Mouse (Mus musculus): Measurements from ENCODE around the gene Tet2. TPM values are rescaled to one million over a fixed set of nuclear protein-coding genes. Genes with fewer than 3 reads are reported as not detected.
"Not testable (repeated sequence)": the region's sequence is repeated elsewhere in the genome, so short reads cannot be mapped to it uniquely, and the experiment has no call there.

Tet2 gene
- polyA plus RNA-seq, 1 experiment from 2014 or later: 25.4 TPM

GRCm38 (mm10) chr3:133544131-133544550 lies 798 bp downstream of the Tet2 start:
- H3K9me3 ChIP-seq: no peaks in the 10 kb centered on the region
- peak overlapping the region; percentile 94 for H3K27ac ChIP-seq
- WGBS: under 1% methylated on average over 50 of the region's 52 CpGs
- ATAC-seq (replicated peaks): peak; percentile 98
- H3K9ac ChIP-seq: peak overlapping the region; percentile 79
- H3K4me2 ChIP-seq: peak overlapping the region; percentile 89
- H3K4me3 ChIP-seq: peak overlapping the region; percentile 83
- no peaks in the 10 kb centered on the region for H3K27me3 ChIP-seq (replicated peaks)
- H3K4me1 ChIP-seq: peaks cover 24% of the 10 kb centered on the region
- no peaks in the 10 kb centered on the region for H3K36me3 ChIP-seq (replicated peaks)

- Histone ChIP-seq H3K4me2 (peak overlapping the region; percentile 89), H3K36me3 (replicated peaks) (0 out of 2 replicates have a peak, but pooled peaks cover 3% of the 10 kb centered on the region), H3K4me1 (peaks cover 24% of the 10 kb centered on the region), H3K27me3 (replicated peaks) (no peaks in the 10 kb centered on the region), H3K27ac (peak overlapping the region; percentile 94), H3K4me3 (peak overlapping the region; percentile 83), H3K9me3 (no peaks in the 10 kb centered on the region), H3K9ac (peak overlapping the region; percentile 79)
- ATAC-seq (replicated peaks): peak; percentile 0; the same call in 1 of the 2 replicates
- WGBS: 0% methylated on average over 21 of the region's 21 CpGs
Measured at GRCm38 (mm10) chr3:133543101-133544020, 1.6 kb downstream of the Tet2 start.

DNA sequence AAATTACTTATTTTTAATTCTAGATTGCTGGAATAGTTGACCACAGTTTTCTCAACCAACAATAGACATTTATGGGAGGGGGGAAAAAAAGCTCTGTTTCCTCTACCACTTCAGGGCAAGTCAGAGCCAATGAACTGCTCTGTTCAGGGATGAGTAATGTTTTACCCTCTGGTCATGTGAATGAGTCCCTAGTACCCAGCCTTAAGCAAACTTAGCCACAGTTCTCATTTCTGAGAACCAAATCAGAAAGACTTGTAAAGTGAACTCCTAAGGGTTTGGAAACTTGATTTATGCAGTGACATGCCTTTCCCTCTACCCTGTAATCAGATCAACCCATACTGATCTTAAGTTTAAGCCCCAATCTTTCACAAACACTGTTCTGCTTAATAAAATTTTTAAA lies 2.9 kb downstream of the Tet2 start:
- ATAC-seq (replicated peaks): no peak
- Histone ChIP-seq H3K9ac (no peak overlapping the region), H3K4me2 (peak overlapping the region; percentile 89), H3K9me3 (no peaks in the 10 kb centered on the region), H3K4me3 (peak overlapping the region; percentile 7; the same call in 1 of the 2 replicates), H3K27ac (no peak overlapping the region), H3K36me3 (replicated peaks) (0 out of 2 replicates have a peak, but pooled peaks cover 3% of the 10 kb centered on the region), H3K27me3 (replicated peaks) (no peaks in the 10 kb centered on the region), H3K4me1 (peaks cover 24% of the 10 kb centered on the region)

- peak overlapping the region; percentile 15; the same call in 1 of the 2 replicates for H3K4me2 ChIP-seq
- H3K9ac ChIP-seq: no peak overlapping the region
- H3K4me3 ChIP-seq: no peak overlapping the region
- 0 out of 2 replicates have a peak, but pooled peaks cover 3% of the 10 kb centered on the region for H3K36me3 ChIP-seq (replicated peaks)
- no peak overlapping the region for H3K27ac ChIP-seq
- H3K4me1 ChIP-seq: peaks cover 24% of the 10 kb centered on the region
- H3K9me3 ChIP-seq: no peaks in the 10 kb centered on the region
- no peaks in the 10 kb centered on the region for H3K27me3 ChIP-seq (replicated peaks)
- no peak for ATAC-seq (replicated peaks)
Measured at GRCm38 (mm10) chr3:133541000-133541399, 3.9 kb downstream of the Tet2 start.

GRCm38 (mm10) chr3:133539991-133540390 lies 4.9 kb downstream of the Tet2 start:
- Histone ChIP-seq H3K9me3 (no peaks in the 10 kb centered on the region), H3K27ac (no peak overlapping the region), H3K9ac (no peak overlapping the region), H3K4me1 (peaks cover 19% of the 10 kb centered on the region), H3K27me3 (replicated peaks) (no peaks in the 10 kb centered on the region), H3K4me3 (no peak overlapping the region), H3K4me2 (no peak overlapping the region), H3K36me3 (replicated peaks) (0 out of 2 replicates have a peak, but pooled peaks cover 3% of the 10 kb centered on the region)
- WGBS: 82% methylated on average over 4 of the region's 4 CpGs
- ATAC-seq (replicated peaks): no peak

GRCm38 (mm10) chr3:133538499-133538898 lies 6.4 kb downstream of the Tet2 start:
- H3K27me3 ChIP-seq (replicated peaks); H3K9ac ChIP-seq; H3K36me3 ChIP-seq (replicated peaks); H3K4me3 ChIP-seq; H3K27ac ChIP-seq; ATAC-seq (replicated peaks); H3K9me3 ChIP-seq; H3K4me2 ChIP-seq: not testable (repeated sequence)
- whole genome bisulfite sequencing: 88% methylated on average over 4 of the region's 4 CpGs
- H3K4me1 ChIP-seq: peaks cover 27% of the 10 kb centered on the region

GRCm38 (mm10) chr3:133535644-133536043 lies 9.3 kb downstream of the Tet2 start:
- Histone ChIP-seq H3K4me1 (peaks cover 14% of the 10 kb centered on the region), H3K4me2 (no peak overlapping the region), H3K36me3 (replicated peaks) (0 out of 2 replicates have a peak, but pooled peaks cover 3% of the 10 kb centered on the region), H3K4me3 (no peak overlapping the region), H3K27ac (no peak overlapping the region), H3K9me3 (no peaks in the 10 kb centered on the region), H3K9ac (no peak overlapping the region), H3K27me3 (replicated peaks) (no peaks in the 10 kb centered on the region)
- ATAC-seq (replicated peaks): no peak
- 89% methylated on average over 6 of the region's 6 CpGs for WGBS

- Histone ChIP-seq H3K9me3 (no peaks in the 10 kb centered on the region), H3K4me2 (no peak overlapping the region), H3K27me3 (replicated peaks) (no peaks in the 10 kb centered on the region), H3K4me1 (peaks cover 11% of the 10 kb centered on the region; the same call in 1 of the 2 replicates), H3K4me3 (no peak overlapping the region), H3K9ac (no peak overlapping the region), H3K36me3 (replicated peaks) (0 out of 2 replicates have a peak, but pooled peaks cover 3% of the 10 kb centered on the region), H3K27ac (no peak overlapping the region)
- 20% methylated on average over 6 of the region's 6 CpGs for WGBS
- ATAC-seq (replicated peaks): no peak
Measured at GRCm38 (mm10) chr3:133534066-133534465, 10.9 kb downstream of the Tet2 start.

DNA sequence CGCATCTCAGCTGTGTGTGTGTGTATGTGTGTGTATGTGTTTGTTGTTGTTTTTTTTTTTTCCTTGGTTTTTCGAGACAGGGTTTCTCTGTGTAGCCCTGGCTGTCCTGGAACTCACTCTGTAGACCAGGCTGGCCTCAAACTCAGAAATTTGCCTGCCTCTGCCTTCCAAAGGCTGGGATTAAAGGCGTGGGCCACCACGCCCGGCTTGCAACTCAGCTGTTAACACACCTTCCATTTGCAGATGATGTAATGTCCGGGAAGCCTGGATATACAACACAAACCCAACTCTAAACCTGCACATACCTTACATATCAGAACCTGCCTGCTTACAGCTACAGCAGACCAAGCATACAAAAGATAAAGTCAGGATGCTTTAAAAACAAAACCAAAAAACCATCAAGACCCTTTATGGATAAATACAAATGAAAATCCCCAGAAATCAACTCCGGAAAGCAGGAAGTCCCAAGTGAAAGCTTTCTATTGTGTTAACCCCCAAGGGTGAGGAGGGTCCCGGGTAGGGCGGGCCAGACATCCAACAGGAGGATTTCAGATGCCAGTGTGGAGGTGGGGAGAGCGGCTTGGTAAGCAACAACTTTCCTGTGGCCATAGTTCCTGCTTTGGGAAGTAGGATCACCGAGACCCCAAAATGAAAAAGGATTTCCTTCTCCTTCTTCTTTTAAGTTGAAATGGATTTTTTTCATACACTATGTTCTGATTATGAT lies 11.5 kb downstream of the Tet2 start:
- Histone ChIP-seq H3K36me3 (replicated peaks) (no peaks in the 10 kb centered on the region), H3K9ac (no peak overlapping the region), H3K27me3 (replicated peaks) (no peaks in the 10 kb centered on the region), H3K4me3 (no peak overlapping the region), H3K4me2 (no peak overlapping the region), H3K27ac (no peak overlapping the region), H3K4me1 (peaks cover 11% of the 10 kb centered on the region; the same call in 1 of the 2 replicates), H3K9me3 (no peaks in the 10 kb centered on the region)
- no peak for ATAC-seq (replicated peaks)
- WGBS: 60% methylated on average over 11 of the region's 11 CpGs

- Histone ChIP-seq H3K9me3 (no peaks in the 10 kb centered on the region), H3K4me3 (no peak overlapping the region), H3K9ac (no peak overlapping the region), H3K36me3 (replicated peaks) (no peaks in the 10 kb centered on the region), H3K4me2 (no peak overlapping the region), H3K4me1 (peaks cover 11% of the 10 kb centered on the region; the same call in 1 of the 2 replicates), H3K27me3 (replicated peaks) (no peaks in the 10 kb centered on the region), H3K27ac (no peak overlapping the region)
- no peak for ATAC-seq (replicated peaks)
- 70% methylated on average over 3 of the region's 3 CpGs for WGBS
Measured at GRCm38 (mm10) chr3:133532806-133533205, 12.1 kb downstream of the Tet2 start.

GRCm38 (mm10) chr3:133532252-133532651 lies 12.7 kb downstream of the Tet2 start:
- no peak for ATAC-seq (replicated peaks)
- H3K27me3 ChIP-seq (replicated peaks): no peaks in the 10 kb centered on the region
- H3K4me1 ChIP-seq: peaks cover 11% of the 10 kb centered on the region; the same call in 1 of the 2 replicates
- no peak overlapping the region for H3K9ac ChIP-seq
- 81% methylated on average over 6 of the region's 6 CpGs for WGBS
- no peaks in the 10 kb centered on the region for H3K36me3 ChIP-seq (replicated peaks)
- H3K4me3 ChIP-seq: no peak overlapping the region
- no peak overlapping the region for H3K27ac ChIP-seq
- H3K4me2 ChIP-seq: no peak overlapping the region
- H3K9me3 ChIP-seq: no peaks in the 10 kb centered on the region

DNA sequence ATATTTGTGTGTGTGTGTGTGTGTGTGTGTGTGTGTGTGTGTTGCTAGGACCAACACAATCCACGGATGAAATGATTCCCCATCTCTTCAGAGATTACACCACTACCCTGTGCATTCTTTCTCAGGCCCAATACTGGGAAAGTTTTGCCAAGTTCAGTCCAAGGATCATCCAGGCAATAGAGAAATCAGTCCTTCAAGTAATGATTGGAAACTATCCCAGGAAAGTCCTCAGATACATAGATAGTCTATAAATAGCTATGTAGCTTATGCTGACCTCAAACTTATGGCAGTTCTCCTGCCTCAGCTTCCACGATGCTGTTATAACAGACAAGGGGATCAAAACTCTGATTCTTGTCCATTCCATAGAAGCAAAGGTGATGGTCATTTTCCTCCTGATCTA lies 13.8 kb downstream of the Tet2 start:
- 92% methylated on average over 2 of the region's 2 CpGs for WGBS
- H3K4me1 ChIP-seq: peaks cover 11% of the 10 kb centered on the region; the same call in 1 of the 2 replicates
- no peak for ATAC-seq (replicated peaks)

More for the DNA sequence above, 13.8 kb downstream of the Tet2 start:
- H3K4me2 ChIP-seq: no peak overlapping the region
- no peak overlapping the region for H3K9ac ChIP-seq
- H3K9me3 ChIP-seq: no peaks in the 10 kb centered on the region
- H3K27me3 ChIP-seq (replicated peaks): no peaks in the 10 kb centered on the region
- no peak overlapping the region for H3K4me3 ChIP-seq
- no peak overlapping the region for H3K27ac ChIP-seq
- no peaks in the 10 kb centered on the region for H3K36me3 ChIP-seq (replicated peaks)

All from midbrain, embryonic 15.5 days (tissue).